Mouse (Mus musculus) forebrain, embryonic 13.5 days (tissue): ENCODE measurements around the gene Apoc3. TPM values are rescaled to one million over a fixed set of nuclear protein-coding genes. Genes with fewer than 3 reads are reported as not detected.

Experiments used
- ATAC-seq: fragments of 200-750 bp; cut with Nextera tagmentation; 2 replicates; pipeline ENCODE4 v1.8.0; 2017
- H3K27ac ChIP-seq: fragments of 300-500 bp; sonication (generic); 2 replicates; pipeline ENCODE4 v1.5.1; 2015; ENCODE audit warnings: inconsistent platforms, mild to moderate bottlenecking, moderate library complexity
- H3K27me3 ChIP-seq: fragments of 300-500 bp; sonication (generic); 2 replicates; pipeline ENCODE4 v1.6.1; 2015; ENCODE audit warnings: mild to moderate bottlenecking, inconsistent platforms
- H3K36me3 ChIP-seq: fragments of 300-500 bp; sonication (generic); 2 replicates; pipeline ENCODE4 v1.6.1; 2015; ENCODE audit warnings: mild to moderate bottlenecking, inconsistent platforms; ENCODE audit not compliant: poor library complexity, severe bottlenecking
- H3K4me1 ChIP-seq: fragments of 300-500 bp; sonication (generic); 2 replicates; pipeline ENCODE4 v1.6.1; 2015; ENCODE audit warnings: inconsistent platforms
- H3K4me2 ChIP-seq: fragments of 300-500 bp; sonication (generic); 2 replicates; pipeline ENCODE4 v1.6.1; 2015; ENCODE audit warnings: inconsistent platforms, mild to moderate bottlenecking, moderate library complexity
- H3K4me3 ChIP-seq: fragments of 300-500 bp; sonication (generic); 2 replicates; pipeline ENCODE4 v1.5.1; 2015; ENCODE audit warnings: mild to moderate bottlenecking, inconsistent platforms
- H3K9ac ChIP-seq: fragments of 300-500 bp; sonication (generic); 2 replicates; pipeline ENCODE4 v1.6.1; 2015; ENCODE audit warnings: mild to moderate bottlenecking, inconsistent platforms
- H3K9me3 ChIP-seq: fragments of 300-500 bp; sonication (generic); replicated peaks from 2 replicates; pipeline ENCODE4 v1.6.1; 2016; ENCODE audit warnings: inconsistent platforms
- WGBS: fragments of 180-500 bp; shearing (Covaris S2); methylation state at CpG from one replicate; pipeline ENCODE4 v1.1.7; 2015; 5-methylcytosine and 5-hydroxymethylcytosine counted together
- polyA plus RNA-seq: library from polyadenylated mRNA; unstranded; fragments of >200 nt; fragmentation: Nextera tagmentation; extraction: Ambion mirVana; gene quantifications from 2 replicates; pipeline ENCODE4 v1.2.1, GENCODE M21; 2015

Apoc3 gene
- polyA plus RNA-seq, 1 experiment from 2014 or later: not detected

DNA sequence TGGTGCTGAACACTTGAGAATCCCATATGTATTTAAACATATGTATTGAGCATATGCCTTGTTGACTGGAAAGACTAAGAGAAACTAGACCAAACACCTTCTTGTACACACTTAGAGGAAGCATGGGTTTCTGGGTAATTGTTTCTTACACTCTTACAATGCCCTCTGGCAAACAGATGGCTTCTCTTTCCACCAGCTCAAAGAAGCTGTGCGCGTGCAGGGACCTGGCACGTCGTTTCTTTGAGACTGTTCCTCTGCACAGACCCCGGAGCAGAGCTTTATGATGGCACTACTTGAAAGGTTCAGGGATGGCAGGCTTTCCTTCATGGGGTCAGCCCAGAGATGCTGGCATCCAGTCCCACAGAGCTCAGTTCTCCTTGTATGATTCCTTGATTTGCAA lies 46.5 kb downstream of the Apoc3 start:
- no peaks in the 10 kb centered on the region for H3K27me3 ChIP-seq
- WGBS: 71% methylated on average over 5 of the region's 5 CpGs
- ATAC-seq: no peak
- H3K27ac ChIP-seq: peak overlapping the region; percentile 57
- no peak overlapping the region for H3K4me3 ChIP-seq
- H3K4me1 ChIP-seq: peaks cover 5% of the 10 kb centered on the region
- H3K9me3 ChIP-seq: no peaks in the 10 kb centered on the region
- no peaks in the 10 kb centered on the region for H3K36me3 ChIP-seq
- H3K9ac ChIP-seq: no peak overlapping the region; the same call in 1 of the 2 replicates
- no peak overlapping the region for H3K4me2 ChIP-seq

DNA sequence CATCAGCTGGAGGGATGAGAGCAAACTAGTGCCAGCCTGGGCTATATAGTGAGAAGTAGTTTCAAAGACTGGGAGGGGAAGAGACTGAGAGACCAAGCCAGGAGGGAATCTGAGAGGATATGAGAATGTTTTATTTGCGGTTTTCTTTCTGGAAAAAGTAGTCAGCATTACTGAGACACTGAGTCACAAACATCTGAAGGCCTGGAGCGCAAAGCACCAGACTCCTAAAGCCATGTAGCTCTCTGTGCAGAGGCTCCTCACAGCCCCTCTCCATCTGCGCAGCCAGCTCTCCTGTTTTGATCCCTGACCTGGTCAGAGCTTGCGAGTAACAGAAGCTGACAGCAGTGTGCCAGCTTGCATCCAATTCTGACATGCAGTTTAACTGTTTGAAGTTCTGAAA lies 47.1 kb downstream of the Apoc3 start:
- H3K27ac ChIP-seq: no peak overlapping the region
- no peaks in the 10 kb centered on the region for H3K9me3 ChIP-seq
- H3K4me3 ChIP-seq: no peak overlapping the region
- H3K27me3 ChIP-seq: no peaks in the 10 kb centered on the region
- H3K36me3 ChIP-seq: no peaks in the 10 kb centered on the region
- no peak for ATAC-seq
- no peak overlapping the region for H3K4me2 ChIP-seq
- WGBS: 91% methylated on average over 4 of the region's 4 CpGs
- no peak overlapping the region for H3K9ac ChIP-seq
- peaks cover 5% of the 10 kb centered on the region for H3K4me1 ChIP-seq

DNA sequence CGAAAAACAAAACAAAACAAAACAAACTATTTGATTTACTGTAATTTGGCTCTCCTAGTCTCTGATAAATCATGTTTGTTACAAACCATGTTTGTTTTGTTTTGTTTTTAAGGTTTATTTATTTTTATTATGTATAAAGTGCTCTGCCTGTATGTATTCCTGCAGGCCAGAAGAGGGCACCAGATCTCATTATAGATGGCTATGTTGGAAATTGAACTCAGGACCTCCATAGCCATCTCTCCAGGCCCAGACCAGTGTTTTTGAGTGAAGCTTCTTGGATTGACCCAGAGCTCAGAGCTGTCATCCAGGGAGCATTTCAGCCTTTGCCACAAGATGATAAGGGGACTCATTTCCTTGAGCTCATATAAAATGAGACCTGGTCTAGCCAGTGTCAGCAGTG lies 49.0 kb downstream of the Apoc3 start:
- WGBS: 82% methylated on average over 1 of the region's 1 CpGs
- H3K27me3 ChIP-seq: no peaks in the 10 kb centered on the region
- H3K27ac ChIP-seq: no peak overlapping the region
- H3K9ac ChIP-seq: no peak overlapping the region
- ATAC-seq: no peak
- no peaks in the 10 kb centered on the region for H3K36me3 ChIP-seq
- H3K4me2 ChIP-seq: no peak overlapping the region
- no peaks in the 10 kb centered on the region for H3K9me3 ChIP-seq
- no peak overlapping the region for H3K4me3 ChIP-seq
- H3K4me1 ChIP-seq: peaks cover 6% of the 10 kb centered on the region

DNA sequence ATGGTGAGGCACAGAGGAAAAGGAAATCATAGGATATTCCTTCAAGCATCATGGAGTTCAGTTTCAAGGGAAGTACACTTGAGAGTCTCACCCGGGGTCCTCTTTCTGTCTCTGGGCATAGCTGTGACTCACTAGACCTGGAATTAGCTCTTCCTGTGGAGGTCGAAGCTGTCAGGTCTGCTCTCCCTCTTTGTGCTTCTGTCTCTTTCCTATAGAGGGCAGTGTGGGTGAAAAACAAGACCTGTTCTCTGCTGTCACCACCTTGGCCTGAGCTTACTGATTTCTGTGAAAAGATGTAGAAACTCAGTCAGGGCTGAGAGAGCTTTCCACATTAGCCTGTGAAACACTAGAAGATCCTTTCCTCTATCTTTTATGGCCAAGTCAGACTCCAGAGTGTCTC lies 50.2 kb downstream of the Apoc3 start:
- WGBS: 51% methylated on average over 2 of the region's 2 CpGs
- H3K27me3 ChIP-seq: no peaks in the 10 kb centered on the region
- no peaks in the 10 kb centered on the region for H3K36me3 ChIP-seq
- H3K4me3 ChIP-seq: no peak overlapping the region
- H3K4me1 ChIP-seq: peaks cover 15% of the 10 kb centered on the region
- H3K27ac ChIP-seq: no peak overlapping the region
- no peak overlapping the region for H3K9ac ChIP-seq
- no peak overlapping the region for H3K4me2 ChIP-seq
- no peaks in the 10 kb centered on the region for H3K9me3 ChIP-seq
- ATAC-seq: no peak

DNA sequence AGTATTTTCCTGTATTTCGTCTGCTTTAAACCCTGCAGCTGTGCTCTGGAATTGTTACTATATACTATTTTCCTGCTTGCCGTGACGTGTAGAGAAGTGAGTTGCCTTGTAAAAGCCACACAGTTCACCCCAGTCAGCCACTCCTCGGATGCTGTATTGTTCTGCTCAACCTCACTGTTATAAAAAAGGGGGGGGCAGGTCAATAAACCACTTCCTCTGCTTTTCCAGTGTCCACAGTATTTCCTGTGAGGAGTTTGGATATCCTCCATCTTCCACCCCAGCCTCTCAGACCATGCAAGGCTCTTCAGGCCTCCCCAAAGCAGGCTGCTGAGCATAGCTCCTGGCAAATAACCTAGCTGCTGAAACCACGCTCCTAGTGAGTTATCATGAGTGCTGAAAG lies 50.9 kb downstream of the Apoc3 start:
- no peak overlapping the region for H3K27ac ChIP-seq
- H3K4me1 ChIP-seq: peaks cover 15% of the 10 kb centered on the region
- H3K9me3 ChIP-seq: no peaks in the 10 kb centered on the region
- H3K4me2 ChIP-seq: no peak overlapping the region
- no peak overlapping the region for H3K4me3 ChIP-seq
- ATAC-seq: no peak
- H3K27me3 ChIP-seq: no peaks in the 10 kb centered on the region
- WGBS: 83% methylated on average over 5 of the region's 5 CpGs
- H3K36me3 ChIP-seq: no peaks in the 10 kb centered on the region
- H3K9ac ChIP-seq: no peak overlapping the region

Other genes starting within 250 kb of the Apoc3 start
- gene Pafah1b2, start 222.9 kb downstream of the Apoc3 start, polyA plus RNA-seq: 277 and 295 TPM in 2 replicates
- gene Sik3, start 222.8 kb downstream of the Apoc3 start, polyA plus RNA-seq: 4.9 TPM in 2 replicates
- gene Apoa1, start 7.1 kb downstream of the Apoc3 start, polyA plus RNA-seq: 1.2 and 5.4 TPM in 2 replicates
- 1.1 TPM in 1 of 2 replicates, not detected in the other for gene Apoa4, start 5.1 kb upstream of the Apoc3 start, polyA plus RNA-seq
- not detected in 2 replicates for gene Apoa5, start 33.0 kb upstream of the Apoc3 start, polyA plus RNA-seq
- gene Zpr1, start 37.4 kb upstream of the Apoc3 start, polyA plus RNA-seq: 60.7 and 65.2 TPM in 2 replicates
- gene Bud13, start 47.4 kb upstream of the Apoc3 start, polyA plus RNA-seq: 19.0 and 21.9 TPM in 2 replicates
- gene 4931429L15Rik, start 84.3 kb upstream of the Apoc3 start, polyA plus RNA-seq: not detected in 2 replicates